Mouse (Mus musculus) spleen, embryonic (tissue): ENCODE results near the gene Tmem255b.

Source experiments
- CTCF ChIA-PET: fragments of 350-600 bp; sonication (Branson Sonifier 250); formaldehyde crosslinking; loops from one replicate; lab custom pipeline; 2022; lab: Charles Lee

Gene Tmem255b

DNA sequence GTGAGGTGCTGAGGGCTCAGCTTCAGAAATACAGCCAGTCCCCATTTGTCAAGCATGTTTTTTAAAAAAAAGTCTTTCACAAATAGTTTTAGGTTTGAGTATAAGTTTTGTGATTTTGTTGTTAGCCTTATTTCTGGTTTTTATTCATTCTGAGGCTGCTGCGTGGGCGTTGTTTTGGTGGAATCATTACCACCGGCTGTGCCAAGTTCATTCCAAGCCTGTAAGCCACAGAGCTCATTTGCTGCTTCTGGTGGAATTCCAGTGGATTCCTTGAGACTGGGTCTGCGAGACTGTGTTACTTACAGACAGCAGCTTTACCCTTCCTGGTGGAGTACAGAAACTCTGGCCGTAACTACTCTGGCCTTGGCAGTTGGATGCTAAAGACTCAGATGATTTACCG is 11.5 kb downstream of the Tmem255b start:
- CTCF ChIA-PET = no interaction called here

DNA sequence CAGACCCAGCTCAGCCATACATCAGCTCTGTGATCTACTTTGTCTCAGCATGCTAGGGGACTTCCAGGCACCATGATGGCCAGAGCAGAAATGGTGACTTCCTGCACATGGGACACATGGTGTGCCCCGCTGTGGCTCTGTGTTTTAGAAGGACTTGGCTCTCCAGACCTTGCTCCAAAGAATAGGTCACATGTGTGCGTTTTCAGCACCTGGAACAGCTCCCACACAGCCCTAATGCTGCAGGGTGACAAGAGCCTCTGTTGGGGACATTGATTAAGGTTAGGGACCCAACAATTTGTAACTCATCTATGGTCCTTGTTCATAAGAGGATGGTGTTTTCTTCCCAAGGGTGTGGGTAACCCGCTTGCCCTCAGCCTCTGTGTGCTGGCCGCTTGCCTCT is 13.2 kb downstream of the Tmem255b start:
- CTCF ChIA-PET = no interaction called here

DNA sequence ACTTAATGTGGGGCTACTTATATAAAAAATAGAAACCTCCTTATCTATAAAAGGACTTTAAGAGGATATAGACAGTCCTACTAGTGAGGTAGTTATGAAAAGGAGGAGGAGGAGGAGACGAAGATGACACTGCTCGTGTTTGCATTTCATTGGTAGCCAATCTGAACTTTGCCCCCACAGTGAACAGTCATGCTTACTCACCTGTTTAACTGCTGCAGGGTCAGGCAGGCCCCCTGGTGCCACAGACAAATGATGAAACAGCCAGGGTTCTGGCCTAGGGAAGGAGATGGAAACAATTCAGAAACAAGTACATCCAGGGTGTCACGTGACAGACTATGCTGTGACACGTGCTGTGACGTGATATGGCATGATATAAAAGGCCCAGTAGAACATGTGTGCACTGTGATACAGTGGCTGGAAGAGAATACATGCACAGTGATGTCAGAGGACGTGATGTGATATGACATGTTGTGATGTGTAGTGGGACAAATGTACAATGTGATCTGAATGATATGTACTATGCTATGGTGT is 16.8 kb downstream of the Tmem255b start:
- CTCF ChIA-PET = no interaction called here

DNA sequence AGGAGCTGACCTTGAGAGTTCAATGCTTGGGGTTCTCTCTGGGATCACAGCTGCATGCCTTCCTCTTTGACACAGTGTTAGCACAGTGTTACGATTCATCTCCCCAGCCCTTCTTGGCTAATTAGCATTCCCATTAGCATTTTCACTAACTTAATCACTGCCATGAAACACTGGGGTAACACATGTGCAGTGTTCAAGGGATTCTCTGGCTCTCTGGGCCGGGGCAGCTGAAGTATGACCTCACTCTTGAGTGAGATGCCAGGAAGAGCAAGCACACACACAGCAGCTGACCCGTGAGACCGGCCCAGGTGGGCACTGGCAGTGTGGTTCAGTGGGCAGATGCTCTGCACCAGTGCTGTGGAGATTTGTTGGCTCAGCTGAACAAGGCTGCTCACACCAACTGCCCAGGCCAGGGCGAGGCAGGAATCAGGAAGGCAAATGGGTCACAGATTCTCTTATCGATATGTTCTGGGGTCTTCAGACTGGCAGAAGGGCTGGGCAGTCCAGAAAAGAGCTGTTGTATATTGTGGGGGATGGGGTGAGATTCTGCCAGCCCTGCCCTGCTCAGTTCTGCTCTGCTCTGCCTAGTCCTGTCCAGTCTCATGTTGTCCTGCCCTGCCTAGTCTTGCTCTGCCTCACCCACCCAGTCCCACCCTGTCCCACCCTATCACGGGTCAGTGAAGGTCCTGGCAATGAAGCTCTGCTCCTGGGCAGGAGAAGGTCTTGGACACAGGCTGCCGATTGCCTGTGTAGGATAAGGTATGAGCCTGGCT is 19.5 kb downstream of the Tmem255b start:
- CTCF ChIA-PET = no interaction called here

DNA sequence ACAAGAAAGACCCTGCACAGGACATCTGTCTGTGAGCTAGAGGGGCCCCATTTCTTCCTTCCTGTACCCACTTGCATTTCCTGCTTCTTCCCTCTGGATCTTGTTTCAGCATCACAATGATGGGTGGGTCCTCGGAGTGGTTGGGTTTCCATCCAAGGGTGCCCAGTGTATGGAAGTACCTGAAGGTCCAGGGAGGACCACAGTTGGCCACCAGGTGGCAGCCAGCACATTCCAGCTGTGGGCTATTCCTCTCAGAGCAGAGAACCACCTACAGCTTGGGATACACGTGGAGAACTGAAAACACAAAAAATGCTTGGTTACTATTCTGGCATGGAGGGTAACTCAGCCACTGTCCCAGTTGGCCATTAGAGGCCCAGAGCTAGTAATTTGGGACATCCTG is 20.3 kb downstream of the Tmem255b start:
- CTCF ChIA-PET = no interaction called here

DNA sequence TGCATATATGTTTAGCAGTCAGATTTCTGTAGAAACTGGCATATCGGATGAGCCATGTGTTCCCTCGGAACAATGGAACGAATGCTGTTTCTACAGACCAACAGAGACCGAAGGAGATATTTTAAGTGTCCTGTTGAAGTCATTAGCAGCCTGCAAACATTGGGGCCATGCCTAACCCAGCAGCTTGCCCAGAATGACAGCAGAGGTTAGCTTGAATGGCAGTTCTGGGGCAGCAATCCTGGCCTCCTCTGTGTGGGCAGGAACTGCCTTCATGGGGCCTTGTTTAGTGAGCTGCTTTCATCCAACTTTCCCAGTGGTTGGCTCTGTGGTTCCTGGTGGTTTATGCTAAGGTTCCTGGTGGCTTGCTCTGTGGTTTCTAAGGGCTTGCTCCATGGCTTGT is 24.4 kb downstream of the Tmem255b start:
- CTCF ChIA-PET = no interaction called here

DNA sequence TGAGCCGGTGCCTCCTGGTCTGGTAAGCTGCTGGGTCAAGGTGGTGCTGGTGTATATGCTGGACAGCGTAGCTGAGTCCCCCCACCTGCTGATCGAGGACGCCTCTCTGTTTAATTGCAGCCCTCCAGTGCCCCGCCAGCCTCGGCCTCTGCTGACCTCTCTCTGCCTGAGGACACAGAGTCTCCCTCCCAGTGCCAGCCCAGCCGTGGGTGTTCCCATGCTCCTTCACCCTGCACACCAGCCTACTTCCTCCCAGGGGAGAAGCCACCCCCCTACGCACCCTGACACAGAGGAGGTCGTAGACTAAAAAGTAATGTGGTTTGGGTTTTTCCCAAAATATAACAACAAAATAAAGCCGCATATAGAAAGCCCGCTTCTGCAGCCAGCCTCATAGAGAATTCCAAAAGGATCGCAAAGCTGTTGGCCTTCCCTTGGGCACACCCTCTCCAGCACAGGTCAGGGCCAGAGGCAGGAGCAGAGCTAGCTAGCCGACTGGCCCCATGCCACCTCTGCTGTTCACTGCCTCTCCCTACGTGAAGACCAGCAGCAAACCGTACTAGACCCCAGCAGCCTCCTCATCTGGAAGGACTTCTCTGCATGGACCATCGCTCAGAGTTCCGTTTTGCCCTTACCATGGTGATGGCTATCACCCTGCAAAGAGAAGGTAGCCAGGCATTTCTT is 26.2 kb downstream of the Tmem255b start:
- CTCF ChIA-PET = no interaction called here

DNA sequence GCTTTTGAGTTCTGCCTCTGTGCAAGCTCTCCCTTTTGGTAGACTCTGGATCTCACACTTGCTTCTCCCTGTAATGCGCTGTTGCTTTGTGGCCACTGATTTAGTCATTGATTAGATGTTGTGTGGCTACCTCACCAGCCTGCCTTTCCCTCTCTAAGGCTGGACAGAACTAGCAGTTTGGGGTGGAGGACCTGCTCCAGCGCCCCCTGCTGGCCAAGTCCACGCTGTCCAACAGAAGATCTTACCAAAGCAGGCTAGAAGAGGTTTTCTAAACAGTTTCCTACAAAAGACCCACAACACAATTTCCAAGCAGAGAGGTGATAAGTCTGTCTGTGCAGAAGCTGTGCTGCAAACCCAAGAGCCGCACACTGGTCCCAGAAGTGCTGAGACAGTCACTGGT is 26.9 kb downstream of the Tmem255b start:
- CTCF ChIA-PET = interaction anchor here (0.5 kb wide), 1 partner anchor 9 kb away, joined by 6 read pairs; no protein-coding TSS in a partner anchor

DNA sequence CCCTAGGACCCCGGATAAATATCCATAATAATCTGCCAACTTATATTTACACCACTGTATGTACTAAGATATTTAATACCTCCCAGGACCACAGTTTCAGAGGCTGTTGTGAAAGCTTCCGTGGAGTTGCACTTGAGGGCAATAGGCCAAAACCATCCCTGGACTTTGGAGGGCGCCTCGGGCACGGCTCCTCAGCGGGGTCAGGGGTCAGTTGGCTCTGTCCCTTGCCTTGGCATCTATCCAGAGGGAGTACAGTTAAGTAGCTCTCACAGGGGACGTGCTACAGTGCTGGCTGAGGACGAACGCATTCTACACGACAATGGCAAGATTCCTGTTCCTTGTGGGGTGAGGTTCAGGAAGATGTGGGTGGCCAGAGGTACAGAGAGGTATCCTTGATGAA is 27.4 kb downstream of the Tmem255b start:
- CTCF ChIA-PET = interaction anchor here (0.5 kb wide), 1 partner anchor 9 kb away, joined by 6 read pairs; no protein-coding TSS in a partner anchor

DNA sequence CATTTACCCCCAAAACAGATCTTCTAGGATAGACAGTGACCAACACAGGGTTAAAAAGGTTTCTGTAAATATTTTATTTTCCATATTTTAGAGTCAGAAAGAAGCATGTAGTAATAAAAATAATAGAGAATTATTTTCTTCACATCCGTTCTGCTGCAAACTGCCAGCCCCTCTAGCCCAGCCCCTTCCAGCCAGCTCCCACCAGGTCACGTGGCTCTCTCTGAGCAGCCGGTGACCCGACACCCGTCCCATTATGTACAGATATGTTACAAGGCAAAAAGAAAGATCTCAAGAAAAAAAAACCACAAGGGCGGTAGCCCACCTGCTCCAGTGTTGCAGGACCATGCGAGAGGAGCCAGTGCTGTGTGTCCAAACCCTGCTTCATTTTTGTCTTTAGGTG is 30.3 kb downstream of the Tmem255b start:
- CTCF ChIA-PET = no interaction called here

DNA sequence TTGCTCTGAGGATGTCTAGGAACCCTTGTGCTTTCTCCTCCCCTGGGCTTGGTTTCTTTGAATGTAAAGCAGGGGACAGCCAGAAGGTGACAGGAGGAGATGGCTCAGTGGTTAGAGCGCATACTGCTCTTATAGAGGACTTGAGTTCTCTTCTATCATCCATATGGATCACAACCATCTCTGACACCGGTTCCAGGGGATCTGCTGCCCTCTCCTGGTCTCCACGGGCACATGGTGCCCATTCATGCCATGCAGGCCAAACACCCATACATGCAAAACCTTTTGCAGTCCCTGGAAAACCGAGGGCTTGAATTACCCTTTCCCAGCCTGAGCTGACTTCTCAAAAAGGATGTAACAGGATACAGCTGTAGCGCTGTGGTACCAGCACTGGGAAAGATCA is 32.0 kb downstream of the Tmem255b start:
- CTCF ChIA-PET = no interaction called here

DNA sequence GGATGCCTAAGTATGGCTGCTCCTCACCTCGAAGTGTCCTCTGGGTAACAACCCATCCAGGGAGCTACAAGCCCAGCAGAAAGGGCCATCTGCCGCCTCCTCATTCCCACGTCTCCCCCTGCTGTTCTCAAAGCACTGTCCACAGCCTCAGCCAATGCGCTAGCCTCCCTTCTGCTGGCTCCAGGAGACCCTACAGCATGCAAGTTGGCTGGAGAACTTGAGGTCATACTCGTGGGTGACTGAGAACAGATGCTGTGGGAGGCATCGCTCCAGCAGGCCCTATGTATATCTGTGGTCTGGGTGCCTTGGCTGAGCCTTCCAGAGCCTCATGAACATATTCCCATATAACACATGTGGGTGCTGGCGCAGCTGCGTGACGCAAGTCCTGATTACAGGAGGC is 33.7 kb downstream of the Tmem255b start:
- CTCF ChIA-PET = no interaction called here

DNA sequence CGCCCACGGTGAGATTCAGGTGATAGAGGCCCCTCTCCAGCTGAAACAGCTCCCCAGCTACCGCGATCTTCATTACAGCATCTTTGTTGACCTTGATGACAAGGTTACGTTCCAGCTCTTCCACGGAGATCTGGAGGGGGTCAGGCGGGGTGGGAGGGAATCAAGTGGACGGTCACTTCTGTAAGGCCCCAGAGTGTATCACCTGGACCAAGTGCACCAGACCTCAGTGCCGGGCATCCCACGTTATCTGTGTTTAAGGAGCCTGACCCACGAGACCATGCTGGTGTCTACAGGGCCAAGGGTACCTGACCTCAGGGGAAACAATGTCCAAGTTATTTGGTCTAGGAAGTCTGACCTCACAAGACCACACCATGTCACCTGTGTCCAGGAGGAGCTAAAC is 36.5 kb downstream of the Tmem255b start:
- CTCF ChIA-PET = interaction anchor here (0.7 kb wide), 1 partner anchor 9 kb away, joined by 6 read pairs; no protein-coding TSS in a partner anchor

DNA sequence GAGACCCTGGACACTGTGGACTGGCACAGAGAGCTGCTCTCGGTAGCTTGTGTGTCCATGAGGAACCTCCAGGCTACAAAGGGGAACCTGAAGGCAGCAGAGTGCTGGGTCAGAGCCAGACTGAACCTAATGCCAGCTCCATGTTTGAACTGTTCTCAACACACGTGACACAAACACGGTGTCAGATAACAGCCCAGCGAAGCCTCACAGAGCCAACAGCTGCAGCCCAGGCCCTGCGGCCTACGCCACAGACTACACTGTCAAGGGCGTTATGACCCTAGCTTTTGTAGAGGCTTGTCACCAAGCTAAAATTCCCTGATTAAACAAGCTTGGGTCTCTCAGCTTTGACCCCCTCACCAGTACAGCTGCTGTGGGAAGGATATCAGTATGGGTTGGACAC is 37.3 kb downstream of the Tmem255b start:
- CTCF ChIA-PET = no interaction called here

DNA sequence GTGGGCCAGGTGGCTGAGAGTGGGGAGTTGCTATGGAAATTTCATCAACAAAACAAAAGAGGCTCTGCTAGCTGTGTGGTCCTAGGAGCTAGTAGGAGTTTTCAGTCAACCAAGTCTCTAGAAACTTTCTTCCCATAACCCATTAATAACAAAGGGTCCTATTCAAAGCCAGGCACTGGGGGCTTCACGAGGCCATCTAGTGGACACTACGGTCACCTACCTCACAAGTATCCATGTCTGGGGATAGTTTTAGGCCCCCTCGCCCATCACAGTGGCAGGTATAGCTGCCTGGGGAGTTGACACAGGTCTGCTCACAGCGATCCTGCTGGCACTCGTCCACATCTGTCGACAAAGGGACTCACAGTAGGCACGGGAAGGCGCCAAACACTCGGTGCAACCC is 40.9 kb downstream of the Tmem255b start:
- CTCF ChIA-PET = no interaction called here

DNA sequence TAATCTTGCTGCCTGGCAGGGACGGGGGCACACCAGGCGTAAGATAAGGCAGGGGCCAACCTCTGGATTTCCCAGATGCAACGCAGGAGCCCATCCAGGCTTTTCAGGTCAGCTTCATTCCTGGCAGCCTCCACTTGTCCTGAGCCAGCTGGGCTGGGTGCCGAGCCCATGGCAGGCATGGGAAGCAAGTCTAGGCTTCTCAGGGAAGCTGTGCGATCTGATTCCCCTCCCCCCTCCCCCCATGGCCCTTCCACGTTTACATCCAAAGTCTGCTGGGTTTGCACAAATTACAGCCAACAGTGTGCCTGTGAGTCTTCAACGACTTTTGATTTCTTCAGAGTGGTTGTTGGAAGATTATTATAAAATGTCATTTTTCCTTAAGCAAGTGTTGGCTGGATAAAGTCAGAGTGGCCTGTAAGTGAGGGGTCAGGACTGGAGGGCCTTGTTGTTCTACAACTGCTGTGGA is 46.1 kb downstream of the Tmem255b start:
- CTCF ChIA-PET = no interaction called here

DNA sequence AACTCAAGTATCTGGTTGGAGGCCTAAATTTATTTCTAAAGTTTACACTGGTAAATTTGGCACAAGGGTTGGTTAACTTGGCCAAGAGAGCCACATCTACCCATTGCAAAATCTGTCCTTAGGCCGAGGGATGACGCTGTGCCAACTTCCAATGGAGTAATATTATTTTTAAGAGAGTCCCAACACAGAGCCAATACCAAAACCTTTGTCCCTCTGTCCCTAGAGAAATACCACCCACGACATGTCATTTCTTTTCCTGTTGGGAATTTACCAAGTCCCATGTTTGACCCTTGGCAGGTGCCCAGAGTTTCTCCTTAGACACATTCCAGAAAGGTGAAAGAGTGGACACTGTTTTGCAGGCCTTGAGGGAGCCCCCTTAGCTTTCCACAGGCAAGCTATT is 46.6 kb downstream of the Tmem255b start:
- CTCF ChIA-PET = no interaction called here

DNA sequence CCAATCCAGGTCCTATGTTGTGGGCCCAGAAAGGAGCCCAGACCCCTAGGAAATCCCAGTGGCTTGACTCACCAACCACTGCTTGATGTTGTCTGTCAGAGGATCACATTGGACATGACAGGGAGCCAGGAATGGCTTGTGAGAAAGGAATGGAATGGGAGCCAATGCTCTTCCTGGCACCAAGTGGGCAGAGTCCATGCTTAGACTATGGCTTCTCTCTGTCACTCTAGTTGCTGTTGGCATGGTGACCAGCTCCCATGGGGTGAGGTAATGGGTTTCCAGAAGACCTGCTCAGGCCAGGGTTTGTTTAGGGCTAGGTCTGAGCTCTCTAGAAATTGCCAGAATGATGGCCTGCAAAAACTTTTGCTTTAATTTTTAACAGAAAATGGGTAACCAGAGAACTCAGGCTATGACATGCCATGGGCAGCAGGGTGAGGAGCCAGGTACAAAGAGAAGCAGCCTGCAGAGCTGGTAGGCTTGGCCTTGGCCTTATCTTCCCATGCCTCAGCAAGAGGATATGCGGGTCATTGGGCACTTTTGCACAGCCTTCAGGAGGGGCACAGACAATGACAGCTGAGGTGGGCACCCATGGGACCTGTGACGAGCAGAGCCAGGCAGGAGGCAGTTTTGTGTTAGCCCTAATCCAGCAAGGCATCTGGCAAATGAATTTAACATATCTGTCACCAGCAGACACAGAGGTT is 47.3 kb downstream of the Tmem255b start:
- CTCF ChIA-PET = no interaction called here

DNA sequence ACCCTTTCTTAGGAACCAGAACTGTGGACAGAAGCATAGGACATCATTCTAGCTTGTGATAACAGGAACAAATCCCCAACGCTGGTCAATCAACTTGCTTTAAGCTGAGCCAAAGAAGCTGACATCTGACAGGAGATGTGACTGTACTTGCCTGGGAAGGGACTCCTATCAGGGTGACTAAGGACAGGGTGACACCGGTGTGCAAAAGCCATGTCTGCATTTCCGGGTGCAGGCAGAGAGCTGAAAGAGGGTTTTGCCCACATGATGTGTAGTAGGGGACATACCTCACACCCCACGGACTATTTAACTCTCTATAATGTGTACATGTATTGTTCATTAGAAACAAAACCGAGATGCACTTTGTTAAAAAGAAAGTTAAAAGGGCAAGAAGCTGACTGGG is 48.2 kb downstream of the Tmem255b start:
- CTCF ChIA-PET = no interaction called here

DNA sequence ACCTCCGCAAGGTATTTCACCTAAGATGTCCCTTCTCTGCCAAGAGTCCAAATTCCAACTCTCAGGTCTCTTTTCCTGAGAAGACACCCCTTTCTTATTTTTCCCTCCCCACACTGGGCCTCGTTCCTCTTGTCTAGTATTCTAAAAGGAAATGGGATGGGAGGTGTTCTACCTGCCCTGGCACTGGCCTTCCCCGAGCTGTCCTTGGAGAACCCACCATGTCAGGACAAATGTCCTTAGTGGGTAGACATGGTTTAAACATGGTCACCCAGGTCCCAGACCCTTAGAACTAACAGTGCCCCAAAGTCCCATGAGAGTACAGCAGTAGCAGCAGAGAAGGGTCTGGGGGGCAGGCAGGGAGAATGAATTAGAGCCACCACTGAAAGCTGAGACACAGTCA is 54.4 kb downstream of the Tmem255b start:
- CTCF ChIA-PET = no interaction called here

DNA sequence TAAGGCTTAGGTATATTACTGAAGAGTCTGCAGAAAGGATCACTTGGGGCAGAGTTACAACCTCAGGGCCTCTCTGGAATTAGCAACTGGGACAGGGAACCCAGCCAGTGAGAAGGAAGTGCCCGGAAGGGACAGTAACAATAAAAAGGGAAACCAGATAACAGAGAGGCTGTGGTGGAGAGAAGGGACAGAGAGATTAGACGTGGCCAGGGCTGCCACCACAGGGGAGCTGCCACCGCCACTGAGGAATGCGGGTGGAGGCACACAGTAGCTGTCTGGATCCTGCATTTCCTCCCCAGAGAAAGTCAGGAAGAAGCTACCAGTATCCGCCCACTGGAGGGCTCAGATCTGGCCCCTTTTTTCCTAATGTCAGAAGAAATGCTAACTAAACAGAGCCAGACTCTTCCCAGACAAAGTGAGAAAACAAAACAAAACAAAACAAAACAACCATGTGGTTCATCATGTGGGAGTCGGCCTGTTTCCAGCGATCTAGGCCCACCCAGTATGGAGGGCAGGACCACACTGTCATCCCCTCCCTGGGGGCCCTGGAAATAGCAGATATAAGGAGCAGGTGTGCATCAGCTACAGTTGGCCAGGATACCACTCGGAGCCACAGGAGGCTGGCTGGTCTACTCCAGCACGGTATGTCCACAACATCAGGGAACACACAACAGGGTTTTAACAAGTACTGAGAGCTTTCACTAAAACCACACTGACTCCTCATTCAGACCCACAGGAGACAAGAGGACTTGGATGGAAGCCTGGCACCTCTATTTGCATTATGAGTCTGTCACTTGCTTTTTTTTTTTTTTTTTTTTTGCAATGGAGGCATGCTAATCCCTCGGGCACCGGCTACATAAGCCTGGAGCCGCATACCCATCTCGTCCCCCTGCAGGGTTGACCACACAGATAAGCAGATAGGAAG is 55.3 kb downstream of the Tmem255b start:
- CTCF ChIA-PET = interaction anchor here (0.6 kb wide), 1 partner anchor 26 kb away, joined by 3 read pairs; no protein-coding TSS in a partner anchor
